7 mouse cellular contexts compared by ENCODE assay signal in the genomic region with DNA sequence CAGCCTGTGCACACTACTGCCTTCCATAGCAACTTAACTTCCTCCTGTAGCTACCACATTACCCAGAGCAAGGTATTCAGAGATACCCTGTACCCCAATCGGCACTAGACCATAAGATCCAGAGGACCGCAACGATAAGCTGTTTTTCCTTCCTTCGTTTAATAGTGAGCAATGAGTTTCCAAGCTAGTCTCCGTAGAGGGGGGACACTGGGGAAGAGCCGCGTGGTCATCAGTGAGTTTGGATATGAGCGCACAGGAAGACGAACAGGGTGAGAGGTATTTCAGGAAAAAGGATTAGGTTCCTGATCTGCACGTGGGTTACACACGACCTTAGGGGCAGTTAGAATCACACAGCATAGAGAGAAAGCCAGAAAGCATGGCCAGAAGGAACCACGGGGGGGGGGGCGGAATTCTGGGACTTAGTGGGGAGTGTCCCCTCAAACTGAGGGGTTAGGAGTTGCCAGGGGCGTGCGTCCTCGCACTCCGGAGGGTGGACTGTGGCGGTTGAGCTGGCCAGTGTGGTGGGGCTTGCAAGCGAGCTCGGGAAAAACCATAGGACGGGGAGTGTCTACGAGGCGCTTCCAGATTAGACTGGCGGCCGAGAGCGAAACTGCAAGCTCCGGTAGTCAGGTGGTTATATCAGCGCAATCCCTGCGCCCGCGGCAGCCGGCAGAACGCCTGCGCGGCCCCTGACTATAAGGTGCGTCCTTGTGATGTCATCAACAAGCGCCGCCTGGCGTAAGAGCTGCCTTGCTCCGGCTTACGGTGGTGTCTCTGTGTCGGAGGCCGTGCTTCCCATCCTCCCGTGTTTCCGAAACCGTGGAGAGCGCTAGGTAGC. TPM values are rescaled to one million over a fixed set of nuclear protein-coding genes. Genes with fewer than 3 reads are reported as not detected.
A peak's percentile ranks its signal among the peaks of the same experiment; 100 is the strongest.
DNase-seq lines count a peak whose midpoint lies in the region; ATAC-seq and TF ChIP-seq lines count a peak whose summit lies in the region.

No protein-coding gene starts in this region.

- H3K4me3 ChIP-seq in intestine, postnatal 0 days (ENCODE audit: low read depth, low read length), result peak overlapping the region; percentile 63
- peak overlapping the region; percentile 58 for H3K4me3 ChIP-seq in midbrain, embryonic 12.5 days
- H3K4me3 ChIP-seq in small intestine, adult 2 months (ENCODE audit: low read depth, low read length), result peak overlapping the region; percentile 90

- H3K4me1 ChIP-seq in intestine, postnatal 0 days (replicated peaks; ENCODE audit: control insufficient read depth, insufficient read depth, low read length), result peaks cover 7% of the 10 kb centered on the region
- peaks cover 32% of the 10 kb centered on the region for H3K4me1 ChIP-seq in midbrain, embryonic 12.5 days
- peaks cover 11% of the 10 kb centered on the region for H3K4me1 ChIP-seq in small intestine, adult 2 months (ENCODE audit: control insufficient read depth, insufficient read depth, insufficient read length, low read length)

- intact Hi-C loops in left cerebral cortex, postnatal 4 days (cut with DNase I), result loop anchor here (5.0 to 10.0 kb wide), 2 partner anchors 126 to 293 kb away; a partner anchor contains a TSS

- TF ChIP-seq POLR2A in small intestine, adult 2 months (IDR thresholded peaks at IDR 0.05; ENCODE audit: low read depth, low read length), result peak; percentile 68

- peak overlapping the region; percentile 75 for H3K4me2 ChIP-seq in intestine, postnatal 0 days (replicated peaks; ENCODE audit: low read depth)
- H3K4me2 ChIP-seq in midbrain, embryonic 12.5 days (replicated peaks), result peak overlapping the region; percentile 98

- ATAC-seq in intestine, postnatal 0 days, result peak; percentile 91
- ATAC-seq in midbrain, embryonic 12.5 days (ENCODE audit: low FRiP score, low read depth), result peak; percentile 93

- H3K9ac ChIP-seq in intestine, postnatal 0 days (ENCODE audit: low read depth, low read length), result peak overlapping the region; percentile 74
- H3K9ac ChIP-seq in midbrain, embryonic 12.5 days (replicated peaks), result peak overlapping the region; percentile 86

- peak; percentile 73 for TF ChIP-seq CTCF in intestine, postnatal 0 days (IDR thresholded peaks at IDR 0.05; ENCODE audit: low read depth)
- peak; percentile 58 for TF ChIP-seq CTCF in small intestine, adult 2 months (IDR thresholded peaks at IDR 0.05; ENCODE audit: extremely low read depth, insufficient read length, insufficient replicate concordance, low read depth, low read length)

- peak overlapping the region; percentile 80 for H3K27ac ChIP-seq in intestine, postnatal 0 days (ENCODE audit: low read depth, low read length)
- peak overlapping the region; percentile 81 for H3K27ac ChIP-seq in midbrain, embryonic 12.5 days (replicated peaks)
- H3K27ac ChIP-seq in small intestine, adult 2 months (ENCODE audit: insufficient read depth, low read depth, low read length), result peak overlapping the region; percentile 81

- H3K9me3 ChIP-seq in intestine, postnatal 0 days (ENCODE audit: control insufficient read depth), result no peaks in the 10 kb centered on the region
- H3K9me3 ChIP-seq in midbrain, embryonic 12.5 days, result no peaks in the 10 kb centered on the region

- H3K36me3 ChIP-seq in intestine, postnatal 0 days (ENCODE audit: control insufficient read depth, insufficient read depth), result peaks cover 16% of the 10 kb centered on the region; the same call in 1 of the 2 replicates
- H3K36me3 ChIP-seq in midbrain, embryonic 12.5 days, result peaks cover 23% of the 10 kb centered on the region
- H3K36me3 ChIP-seq in small intestine, adult 2 months (ENCODE audit: control insufficient read depth, insufficient read depth, low read length), result peaks cover 14% of the 10 kb centered on the region

- peak; percentile 93 for DNase-seq in adrenal gland, adult 8-10 months
- DNase-seq in embryo, embryonic 9.5 days (ENCODE audit: extremely low spot score), result peak; percentile 92
- DNase-seq in gastrocnemius, postnatal 4 days (ENCODE audit: low spot score in 2 of 2), result peak; percentile 91 to 96
- peak; percentile 98 for DNase-seq in left cerebral cortex, postnatal 4 days

- peaks cover 18% of the 10 kb centered on the region for H3K27me3 ChIP-seq in intestine, postnatal 0 days (replicated peaks; ENCODE audit: control insufficient read depth, insufficient read depth, low read length)
- H3K27me3 ChIP-seq in midbrain, embryonic 12.5 days, result peaks cover 48% of the 10 kb centered on the region
- H3K27me3 ChIP-seq in small intestine, adult 2 months (ENCODE audit: control insufficient read depth, insufficient read depth, low read length), result no peaks in the 10 kb centered on the region

- 1% methylated on average over 46 of the region's 47 CpGs for WGBS in intestine, postnatal 0 days
- WGBS in midbrain, embryonic 12.5 days, result 2% methylated on average over 47 of the region's 47 CpGs
- under 1% methylated on average over 47 of the region's 47 CpGs for WGBS in small intestine, adult 2 months

RNA-seq across cellular contexts. Expression of a gene that starts 6.5 kb away (rescaled TPM):
- 100 to 1,000 TPM; 184 to 251 (median 197) TPM for total RNA-seq in adrenal gland, adult 8-10 months (2022)
- 10 to 100 TPM; 14.1 to 16.2 TPM for total RNA-seq in gastrocnemius, postnatal 4 days (2021)
- 236 and 245 TPM in 2 replicates for polyA plus RNA-seq in intestine, postnatal 0 days (2015; fragmentation: Nextera tagmentation; extraction: Ambion mirVana)
- 100 to 1,000 TPM; 107 TPM for total RNA-seq in left cerebral cortex, postnatal 4 days (2021)
- polyA plus RNA-seq in midbrain, embryonic 12.5 days (2016; fragmentation: Nextera tagmentation; extraction: Ambion mirVana), result 120 and 132 TPM in 2 replicates
- polyA plus RNA-seq in small intestine, adult 2 months (2012; rRNA removed), result 204 and 328 TPM in 2 replicates

RNA-seq across cellular contexts. Expression of a gene that starts 6.7 kb away (rescaled TPM):
- total RNA-seq in adrenal gland, adult 8-10 months (2022), result not detected
- total RNA-seq in gastrocnemius, postnatal 4 days (2021), result not detected
- not detected in 2 replicates for polyA plus RNA-seq in intestine, postnatal 0 days (2015; fragmentation: Nextera tagmentation; extraction: Ambion mirVana)
- total RNA-seq in left cerebral cortex, postnatal 4 days (2021), result not detected
- 0.26 and 0.52 TPM in 2 replicates for polyA plus RNA-seq in midbrain, embryonic 12.5 days (2016; fragmentation: Nextera tagmentation; extraction: Ambion mirVana)
- 0.36 TPM in 1 of 2 replicates, not detected in the other for polyA plus RNA-seq in small intestine, adult 2 months (2012; rRNA removed)

RNA-seq across cellular contexts. Expression of a gene that starts 10.4 kb away (rescaled TPM):
- total RNA-seq in adrenal gland, adult 8-10 months (2022), result 10 to 100 TPM; 16.9 to 28.8 (median 22.5) TPM
- 10 to 100 TPM; 16.2 to 20.2 TPM for total RNA-seq in gastrocnemius, postnatal 4 days (2021)
- polyA plus RNA-seq in intestine, postnatal 0 days (2015; fragmentation: Nextera tagmentation; extraction: Ambion mirVana), result 12.2 and 12.5 TPM in 2 replicates
- total RNA-seq in left cerebral cortex, postnatal 4 days (2021), result 10 to 100 TPM; 40.7 to 45.1 TPM
- 56.7 and 61.6 TPM in 2 replicates for polyA plus RNA-seq in midbrain, embryonic 12.5 days (2016; fragmentation: Nextera tagmentation; extraction: Ambion mirVana)
- 6.6 and 15.8 TPM in 2 replicates for polyA plus RNA-seq in small intestine, adult 2 months (2012; rRNA removed)

RNA-seq across cellular contexts. Expression of a gene that starts 23.1 kb away (rescaled TPM):
- total RNA-seq in adrenal gland, adult 8-10 months (2022), result not detected
- total RNA-seq in gastrocnemius, postnatal 4 days (2021), result not detected
- not detected in 2 replicates for polyA plus RNA-seq in intestine, postnatal 0 days (2015; fragmentation: Nextera tagmentation; extraction: Ambion mirVana)
- total RNA-seq in left cerebral cortex, postnatal 4 days (2021), result not detected
- polyA plus RNA-seq in midbrain, embryonic 12.5 days (2016; fragmentation: Nextera tagmentation; extraction: Ambion mirVana), result not detected in 2 replicates
- polyA plus RNA-seq in small intestine, adult 2 months (2012; rRNA removed), result not detected in 2 replicates

RNA-seq across cellular contexts. Expression of a gene that starts 23.2 kb away (rescaled TPM):
- 10 to 100 TPM; 66.1 to 78.0 (median 76.2) TPM for total RNA-seq in adrenal gland, adult 8-10 months (2022)
- total RNA-seq in gastrocnemius, postnatal 4 days (2021), result 10 to 100 TPM; 52.3 to 54.2 TPM
- polyA plus RNA-seq in intestine, postnatal 0 days (2015; fragmentation: Nextera tagmentation; extraction: Ambion mirVana), result 35.0 and 35.3 TPM in 2 replicates
- 100 to 1,000 TPM; 116 to 123 TPM for total RNA-seq in left cerebral cortex, postnatal 4 days (2021)
- polyA plus RNA-seq in midbrain, embryonic 12.5 days (2016; fragmentation: Nextera tagmentation; extraction: Ambion mirVana), result 105 and 108 TPM in 2 replicates
- 82.2 and 152 TPM in 2 replicates for polyA plus RNA-seq in small intestine, adult 2 months (2012; rRNA removed)

Comparison
In these comparisons a context has a peak if more than half of its experiments do, and no peak if none do; other contexts are left out.
1. Peak in every context shown above with its lines: DNase-seq, ATAC-seq, H3K4me3 ChIP-seq and H3K27ac ChIP-seq.
2. RNA of a gene that starts 6.5 kb away (total RNA-seq): 184 to 251 TPM in adrenal gland, adult 8-10 months and 107 TPM in left cerebral cortex, postnatal 4 days; 14.1 to 16.2 TPM in gastrocnemius, postnatal 4 days; every median in the first group is over 4 times any median in the second.